16 mouse cellular contexts compared by ENCODE assay signal in genomic region chr11:57911698-57912283, GRCm38 (mm10).
DNase-seq lines count a peak whose midpoint lies in the region; ATAC-seq and TF ChIP-seq lines count a peak whose summit lies in the region.
"Had no signal": no experiment of that assay in that cellular context is flagged by ENCODE, and none has a peak within 500 bp of the region (broad histone marks: within the 10 kb centered on the region; RNA-seq: fewer than 3 reads in every experiment).

No protein-coding gene starts in this region.

- H3K27me3 ChIP-seq in E14TG2a.4 (ENCODE audit: insufficient read depth, low read length), result no peaks in the 10 kb centered on the region
- H3K27me3 ChIP-seq in forebrain, embryonic 10.5 days (ENCODE audit: poor library complexity, severe bottlenecking), result 0 out of 2 replicates have a peak, but pooled peaks cover 7% of the 10 kb centered on the region
- H3K27me3 ChIP-seq: forebrain, embryonic 15.5 days; limb, embryonic 13.5 days; lung, embryonic 15.5 days; midbrain, embryonic 13.5 days had no signal

- no peaks in the 10 kb centered on the region for H3K9me3 ChIP-seq in E14TG2a.4 (ENCODE audit: low read length)
- no peaks in the 10 kb centered on the region for H3K9me3 ChIP-seq in forebrain, embryonic 10.5 days
- H3K9me3 ChIP-seq: forebrain, embryonic 15.5 days; limb, embryonic 13.5 days; lung, embryonic 15.5 days; midbrain, embryonic 13.5 days had no signal

- TF ChIP-seq CTCF in E14TG2a.4 (conservative IDR thresholded peaks at IDR 0.05; ENCODE audit: low read length), result no peak

- no peak overlapping the region for H3K27ac ChIP-seq in forebrain, embryonic 10.5 days
- H3K27ac ChIP-seq: forebrain, embryonic 15.5 days; limb, embryonic 13.5 days; lung, embryonic 15.5 days; midbrain, embryonic 13.5 days had no signal

- no peaks in the 10 kb centered on the region for H3K36me3 ChIP-seq in E14TG2a.4 (ENCODE audit: insufficient read depth, low read length)
- H3K36me3 ChIP-seq in forebrain, embryonic 10.5 days (replicated peaks), result no peaks in the 10 kb centered on the region
- H3K36me3 ChIP-seq: forebrain, embryonic 15.5 days; limb, embryonic 13.5 days; lung, embryonic 15.5 days; midbrain, embryonic 13.5 days had no signal

- DNase-seq in adrenal gland, adult (ENCODE audit: inconsistent age in 2 of 2, low spot score in 1 of 2), result peak; percentile 74 to 81
- DNase-seq in adrenal gland, postnatal 4 days (ENCODE audit: low spot score in 2 of 2), result no peak
- peak; percentile 46 for DNase-seq in adrenal gland, postnatal 25 days
- no peak for DNase-seq in adipocyte (ENCODE audit: low spot score)
- DNase-seq in layer of hippocampus, adult 9-11 months, result no peak
- no peak for DNase-seq in forebrain, embryonic 10.5 days (ENCODE audit: extremely low spot score, low spot score)
- DNase-seq: cerebellum, adult 18-20 months; heart, postnatal 14 days had no signal

- peak; percentile 35; the same call in 1 of the 2 replicates for ATAC-seq in megakaryocyte-erythroid progenitor cell, adult 5-6 weeks (replicated peaks; ENCODE audit: low FRiP score, low TSS enrichment, poor library complexity, severe bottlenecking)
- ATAC-seq: activated CD4-positive, CD25-positive, alpha-beta regulatory T cell, adult 4 months; forebrain, embryonic 15.5 days; intestine, postnatal 0 days; midbrain, embryonic 13.5 days had no signal

- 0 out of 2 replicates have a peak overlapping the region, but pooled peaks have one; percentile 3 for H3K4me3 ChIP-seq in E14TG2a.4 (replicated peaks; ENCODE audit: low read length)
- no peak overlapping the region for H3K4me3 ChIP-seq in forebrain, embryonic 10.5 days
- H3K4me3 ChIP-seq: forebrain, embryonic 15.5 days; limb, embryonic 13.5 days; lung, embryonic 15.5 days; midbrain, embryonic 13.5 days had no signal

- WGBS in forebrain, embryonic 10.5 days, result 60% methylated on average over 10 of the region's 10 CpGs

- peaks cover 54% of the 10 kb centered on the region for H3K4me1 ChIP-seq in E14TG2a.4 (replicated peaks; ENCODE audit: low read depth, low read length)
- peaks cover 19% of the 10 kb centered on the region for H3K4me1 ChIP-seq in forebrain, embryonic 10.5 days
- H3K4me1 ChIP-seq: forebrain, embryonic 15.5 days; midbrain, embryonic 13.5 days had no signal

Comparison
In these comparisons a context has a peak if more than half of its experiments do, and no peak if none do; other contexts are left out.
1. DNase-seq: peak in adrenal gland, adult (2 of 2) and adrenal gland, postnatal 25 days (single experiment); none in adrenal gland, postnatal 4 days (0 of 2), adipocyte (single experiment), layer of hippocampus, adult 9-11 months (single experiment) and forebrain, embryonic 10.5 days (single experiment).